Mouse (Mus musculus) brain, embryonic 14.5 days (tissue): Measurements from ENCODE around the gene Cdc42.

Experiments used
- CTCF ChIP-seq: fragments of 200-500 bp; IDR thresholded peaks from 2 replicates; pipeline ENCODE4 v1.5.1; 2012; ENCODE audit warnings: inconsistent platforms, mild to moderate bottlenecking, moderate library complexity, borderline replicate concordance; ENCODE audit not compliant: insufficient read depth, insufficient read length; ENCODE audit errors: extremely low read depth
- POLR2A ChIP-seq: fragments of 200-500 bp; IDR thresholded peaks from 2 replicates; pipeline ENCODE4 v1.6.1; 2012; ENCODE audit warnings: mild to moderate bottlenecking, inconsistent platforms, borderline replicate concordance; ENCODE audit not compliant: poor library complexity, insufficient read depth, insufficient read length, severe bottlenecking; ENCODE audit errors: extremely low read depth

DNA sequence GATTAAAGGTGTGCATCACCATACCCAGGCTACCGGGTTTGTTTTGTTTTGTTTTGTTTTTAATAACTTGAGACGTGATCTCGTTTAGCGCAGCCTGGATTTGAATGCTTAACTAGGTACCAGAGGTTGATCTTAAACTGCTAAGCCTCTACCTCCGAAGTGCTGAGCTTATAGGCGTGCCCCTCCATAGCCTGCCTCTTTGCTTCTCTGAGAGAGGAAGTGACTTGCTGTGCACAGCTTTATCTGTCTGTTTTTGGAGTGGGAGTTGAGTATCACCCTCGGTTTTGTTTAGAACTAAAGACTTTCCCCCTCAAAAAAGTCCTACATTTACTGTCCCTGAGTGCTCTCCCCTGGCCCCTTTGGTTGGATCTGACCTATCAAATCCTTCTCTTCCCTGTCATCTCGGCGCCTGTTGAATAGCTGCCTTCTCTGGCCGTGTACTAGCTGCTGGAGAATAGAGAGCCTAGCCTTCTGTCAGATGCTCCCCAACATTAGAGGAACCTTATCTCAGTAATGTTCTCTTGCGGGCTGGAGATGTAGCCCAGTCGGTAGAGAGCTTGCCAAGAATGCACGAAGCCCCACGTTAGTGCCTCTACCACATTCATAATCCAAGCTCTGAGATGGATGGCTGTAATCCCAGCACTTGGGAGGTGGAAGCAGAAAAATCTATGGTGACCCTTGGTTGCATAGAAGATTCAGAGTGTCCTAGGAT is 927 bp upstream of the Cdc42 start:
- TF ChIP-seq CTCF (no peak), POLR2A (no peak)
